9 mouse cellular contexts compared by ENCODE assay signal in the genomic region with DNA sequence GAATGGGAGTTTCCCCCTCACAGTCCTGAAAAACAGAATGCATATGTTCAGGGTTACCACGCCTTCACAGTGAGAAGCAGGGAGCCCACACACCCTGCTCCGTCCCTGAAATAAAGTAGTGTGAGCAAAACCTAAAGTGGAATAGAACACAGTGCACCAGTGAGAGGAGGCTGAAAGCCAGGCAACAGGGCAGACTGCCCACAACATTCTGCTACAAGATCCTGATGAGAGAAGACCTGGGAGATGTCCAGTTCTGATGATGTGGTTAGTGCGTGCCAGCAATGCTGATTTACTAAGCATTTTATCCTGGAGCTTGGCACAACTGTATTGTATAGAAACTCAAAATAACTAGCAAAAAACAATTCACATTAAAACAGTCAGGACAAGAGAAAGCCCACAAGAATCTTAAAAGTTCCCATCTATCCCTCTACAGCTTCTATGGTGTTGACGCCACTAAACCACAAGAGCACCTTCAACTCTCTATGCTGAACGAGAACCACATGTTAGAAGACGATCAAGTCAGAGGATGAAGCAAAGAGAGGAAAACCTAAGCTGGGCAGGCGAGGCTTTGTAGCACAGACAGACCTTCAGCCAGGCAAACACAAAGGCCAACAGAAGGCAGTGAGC. TPM values are rescaled to one million over a fixed set of nuclear protein-coding genes. Genes with fewer than 3 reads are reported as not detected.
DNase-seq lines count a peak whose midpoint lies in the region; ATAC-seq lines count a peak whose summit lies in the region.
"Had no signal": no experiment of that assay in that cellular context is flagged by ENCODE, and none has a peak within 500 bp of the region (broad histone marks: within the 10 kb centered on the region; RNA-seq: fewer than 3 reads in every experiment).

No protein-coding gene starts in this region.

- H3K27me3 ChIP-seq in embryonic facial prominence, embryonic 14.5 days (replicated peaks; ENCODE audit: control insufficient read depth, insufficient read depth, low read length), result no peaks in the 10 kb centered on the region
- H3K27me3 ChIP-seq in embryonic facial prominence, embryonic 10.5 days (replicated peaks; ENCODE audit: low read depth, poor library complexity, severe bottlenecking), result no peaks in the 10 kb centered on the region

- H3K4me2 ChIP-seq in embryonic facial prominence, embryonic 14.5 days (ENCODE audit: low read depth, low read length), result no peak overlapping the region

- peak; percentile 66 for DNase-seq in embryonic facial prominence, embryonic 14.5 days (ENCODE audit: low spot score)
- DNase-seq in embryonic facial prominence, embryonic 10.5 days (ENCODE audit: low spot score), result no peak
- DNase-seq in NIH3T3 (ENCODE audit: low read depth), result peak; percentile 91
- DNase-seq in gastrocnemius, postnatal 10 days, result peak; percentile 65
- peak; percentile 77 for DNase-seq in right cerebral cortex, adult 18-20 months
- no peak for DNase-seq in kidney, postnatal 36 days
- DNase-seq in adrenal gland, adult 8-10 months, result no peak
- no peak for DNase-seq in embryo, embryonic 9.5 days (ENCODE audit: extremely low spot score)

- no peak overlapping the region for H3K4me3 ChIP-seq in embryonic facial prominence, embryonic 14.5 days (ENCODE audit: low read depth, low read length)
- no peak overlapping the region for H3K4me3 ChIP-seq in embryonic facial prominence, embryonic 10.5 days

- H3K4me1 ChIP-seq in embryonic facial prominence, embryonic 14.5 days (ENCODE audit: control insufficient read depth, insufficient read depth, low read length), result peaks cover 17% of the 10 kb centered on the region
- H3K4me1 ChIP-seq in embryonic facial prominence, embryonic 10.5 days, result peaks cover 18% of the 10 kb centered on the region

- no peak overlapping the region for H3K27ac ChIP-seq in embryonic facial prominence, embryonic 14.5 days (replicated peaks; ENCODE audit: low read depth, low read length)
- no peak overlapping the region for H3K27ac ChIP-seq in embryonic facial prominence, embryonic 10.5 days (replicated peaks)

- peaks cover 76% of the 10 kb centered on the region for H3K36me3 ChIP-seq in embryonic facial prominence, embryonic 14.5 days (ENCODE audit: control insufficient read depth, insufficient read depth, low read length)
- H3K36me3 ChIP-seq in embryonic facial prominence, embryonic 10.5 days (replicated peaks), result peaks cover 96% of the 10 kb centered on the region

- peak; percentile 34; the same call in 1 of the 2 replicates for ATAC-seq in embryonic facial prominence, embryonic 14.5 days (ENCODE audit: low read depth)
- ATAC-seq: forebrain, embryonic 16.5 days had no signal

- H3K9ac ChIP-seq in embryonic facial prominence, embryonic 14.5 days (ENCODE audit: low read depth, low read length), result no peak overlapping the region

- H3K9me3 ChIP-seq in embryonic facial prominence, embryonic 14.5 days (ENCODE audit: control insufficient read depth, low read length), result no peaks in the 10 kb centered on the region
- H3K9me3 ChIP-seq in embryonic facial prominence, embryonic 10.5 days, result no peaks in the 10 kb centered on the region

- 45% methylated on average over 7 of the region's 7 CpGs for WGBS in embryonic facial prominence, embryonic 14.5 days
- WGBS in embryonic facial prominence, embryonic 10.5 days, result 81% methylated on average over 7 of the region's 7 CpGs

RNA-seq across cellular contexts. Expression of a gene that starts 6.9 kb away (rescaled TPM):
- 77.6 and 81.7 TPM in 2 replicates for polyA plus RNA-seq in embryonic facial prominence, embryonic 14.5 days (2014; fragmentation: Nextera tagmentation; extraction: Ambion mirVana)
- polyA plus RNA-seq in embryonic facial prominence, embryonic 10.5 days (2016; fragmentation: Nextera tagmentation; extraction: Ambion mirVana), result 121 and 133 TPM in 2 replicates
- 10 to 100 TPM; 43.6 to 52.5 TPM for total RNA-seq in gastrocnemius, postnatal 10 days (2021)
- 10 to 100 TPM; 50.9 to 93.7 (median 66.6) TPM for total RNA-seq in adrenal gland, adult 8-10 months (2022)

Comparison
In these comparisons a context has a peak if more than half of its experiments do, and no peak if none do; other contexts are left out.
1. DNase-seq: peak in embryonic facial prominence, embryonic 14.5 days (single experiment), NIH3T3 (single experiment), gastrocnemius, postnatal 10 days (single experiment) and right cerebral cortex, adult 18-20 months (single experiment); none in embryonic facial prominence, embryonic 10.5 days (single experiment), kidney, postnatal 36 days (0 of 2), adrenal gland, adult 8-10 months (single experiment) and embryo, embryonic 9.5 days (single experiment).